Mouse (Mus musculus) brain, embryonic 18.5 days (tissue): ENCODE measurements around the gene Sgsh.
A peak's percentile ranks its signal among the peaks of the same experiment; 100 is the strongest.

ENCODE experiments used
- DNase-seq: peaks from one replicate; pipeline ENCODE4 v3.0.0-alpha.2; 2012; ENCODE audit warnings: low read depth, low spot score

Gene Sgsh

DNA sequence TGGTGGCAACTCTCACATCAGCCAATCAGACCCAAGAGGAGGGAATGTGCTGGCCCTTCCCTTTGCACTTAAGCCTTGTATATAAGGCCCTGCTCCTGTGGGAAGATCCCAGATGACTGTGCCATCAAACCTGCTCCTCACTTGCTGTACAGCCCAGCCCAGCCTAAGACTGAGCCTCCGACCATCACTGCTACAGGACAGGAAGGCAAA is 47.8 kb downstream of the Sgsh start, which contains the start of gene Card14:
Gene Card14 (plus strand): TSS at position 111 of the 210 bp plus-strand sequence.
- no peak for DNase-seq

DNA sequence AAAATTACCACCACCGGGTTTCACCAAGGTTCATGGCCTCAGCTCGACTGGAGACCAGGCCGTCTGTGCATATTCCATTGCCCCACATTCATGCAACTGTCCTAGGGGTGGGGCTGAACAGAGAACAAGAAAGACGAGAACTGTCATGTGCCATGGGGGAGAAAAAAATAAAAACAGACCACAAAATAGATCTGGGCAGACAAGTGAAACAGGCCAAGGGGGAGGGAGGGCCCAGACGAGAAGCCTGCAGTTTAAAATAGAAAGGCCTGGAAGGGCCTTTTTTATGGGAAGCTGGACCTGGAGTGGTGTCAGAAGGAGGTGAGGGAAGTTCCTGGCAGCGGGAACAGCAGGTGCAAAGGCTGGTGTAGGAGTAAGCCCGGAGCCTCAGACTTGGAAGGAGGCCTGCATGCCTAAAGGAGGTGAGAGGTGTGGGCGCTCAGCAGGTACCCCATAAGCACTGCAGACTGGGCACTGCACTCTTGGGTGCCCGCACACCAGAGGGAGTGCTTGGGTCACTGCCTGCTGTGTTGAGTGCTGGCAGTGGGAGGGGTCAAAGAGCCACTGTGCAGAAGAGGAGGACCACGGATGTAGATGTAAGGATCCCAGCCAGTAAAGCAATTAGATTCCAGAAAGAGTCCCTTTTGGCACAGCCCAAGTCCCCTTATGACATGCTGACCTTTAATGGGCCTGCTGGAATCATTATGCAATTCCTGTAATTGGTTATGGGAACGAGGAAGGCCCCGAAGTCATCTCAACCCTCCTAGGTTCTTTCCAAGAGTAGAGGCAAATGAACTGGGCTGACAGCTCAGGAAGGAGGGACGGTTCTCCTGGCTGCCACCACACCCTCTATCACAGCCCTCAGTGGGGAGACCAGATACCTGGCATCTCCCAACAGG is 48.3 kb downstream of the Sgsh start:
- DNase-seq: no peak

- DNase-seq: no peak
These were observed 50.2 kb downstream of the Sgsh start for GRCm38 (mm10) chr11:119304904-119305712.

DNA sequence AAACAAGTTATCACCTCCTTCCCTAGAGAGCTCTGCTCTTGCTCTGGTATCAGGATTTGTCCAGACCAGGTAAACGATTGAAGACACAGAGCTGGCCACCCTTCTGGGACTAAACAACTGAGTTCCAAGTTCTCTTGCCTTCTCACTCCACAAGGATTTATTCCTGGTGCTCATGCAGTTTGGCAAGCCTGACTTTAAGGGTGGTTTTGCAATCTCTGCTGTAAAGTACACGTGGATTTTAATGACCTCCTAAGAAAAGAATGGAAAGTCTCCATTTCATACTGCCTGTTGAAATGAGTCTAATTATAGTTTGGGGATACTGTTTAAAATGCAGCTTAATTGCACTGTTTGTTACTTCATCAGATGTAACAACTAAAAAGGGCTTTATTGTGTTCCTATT is 54.4 kb downstream of the Sgsh start:
- no peak for DNase-seq

- DNase-seq: no peak
These were observed 54.9 kb downstream of the Sgsh start for GRCm38 (mm10) chr11:119300246-119300935.

DNA sequence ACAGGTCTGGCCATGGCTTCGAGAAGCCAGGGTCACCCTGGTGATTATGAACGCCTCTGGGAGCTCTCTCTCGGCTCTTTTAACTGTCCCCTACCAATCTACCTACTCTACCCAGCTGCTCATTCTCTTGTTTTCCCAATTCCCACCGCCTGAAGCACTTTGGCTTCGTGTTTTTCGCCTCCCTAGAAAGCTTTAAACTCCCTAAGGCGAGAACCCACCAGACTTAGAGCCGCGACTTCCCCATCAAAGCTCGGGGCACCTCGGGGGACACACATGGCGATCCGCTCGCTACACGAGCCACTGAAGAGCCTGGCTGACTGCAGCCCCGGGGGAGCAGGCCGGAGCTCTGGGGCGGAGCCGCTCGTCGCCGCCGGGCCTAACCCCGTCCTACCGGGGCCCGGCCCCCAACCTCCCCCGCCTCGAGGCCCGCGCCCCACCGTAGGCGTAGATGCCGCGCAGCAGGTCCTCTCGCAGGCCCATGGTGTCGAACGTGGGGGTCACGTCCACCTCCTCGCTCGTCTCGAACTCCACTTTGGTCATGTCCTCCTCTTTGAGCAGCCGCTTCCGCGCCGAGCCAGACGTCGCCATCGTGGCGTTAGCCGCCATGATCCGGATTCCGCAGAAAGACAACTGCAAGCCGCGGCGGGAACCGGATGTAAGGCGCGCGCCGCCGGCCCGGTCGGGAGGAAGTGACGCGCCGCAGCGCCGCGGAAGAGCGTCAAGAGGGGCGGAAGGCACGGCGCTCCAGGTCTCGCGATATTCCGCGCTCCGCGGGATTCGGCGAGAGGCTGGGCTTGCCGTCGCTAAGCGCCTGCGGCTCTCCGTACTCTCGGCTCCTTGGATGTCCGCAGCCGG is 55.7 kb downstream of the Sgsh start, which contains the start of gene Eif4a3:
Gene Eif4a3 (minus strand): TSS at position 699 of the 855 bp plus-strand sequence.
- peak; percentile 93 for DNase-seq

GRCm38 (mm10) chr11:119298917-119299316 is 56.4 kb downstream of the Sgsh start:
- no peak for DNase-seq

DNA sequence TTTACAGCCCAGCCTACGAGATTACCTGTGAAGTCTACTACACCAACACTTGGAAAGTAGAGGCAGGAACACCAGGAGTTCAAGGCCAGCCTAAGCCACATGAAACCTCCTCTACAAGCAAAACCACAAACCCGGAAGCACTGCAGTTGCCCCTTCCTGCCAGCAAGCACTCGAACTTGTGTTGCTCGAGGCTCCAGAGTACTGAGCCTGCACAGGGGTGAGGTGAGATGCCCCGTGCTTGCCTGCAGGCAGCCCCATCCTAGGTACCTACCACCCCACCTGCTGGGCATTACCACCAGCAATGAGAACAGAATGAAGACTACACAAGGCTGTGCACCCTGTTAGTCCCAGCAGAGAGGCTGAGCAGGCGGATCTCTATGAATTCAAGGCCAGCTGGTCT is 57.3 kb downstream of the Sgsh start:
- no peak for DNase-seq
